Mouse (Mus musculus): ENCODE measurements around the gene Lrrk1. TPM values are rescaled to one million over a fixed set of nuclear protein-coding genes. Genes with fewer than 3 reads are reported as not detected.
A peak's percentile ranks its signal among the peaks of the same experiment; 100 is the strongest.

Lrrk1 gene
- total RNA-seq, 2 experiments from 2014 or later, result 3.8 to 4.9 TPM

DNA sequence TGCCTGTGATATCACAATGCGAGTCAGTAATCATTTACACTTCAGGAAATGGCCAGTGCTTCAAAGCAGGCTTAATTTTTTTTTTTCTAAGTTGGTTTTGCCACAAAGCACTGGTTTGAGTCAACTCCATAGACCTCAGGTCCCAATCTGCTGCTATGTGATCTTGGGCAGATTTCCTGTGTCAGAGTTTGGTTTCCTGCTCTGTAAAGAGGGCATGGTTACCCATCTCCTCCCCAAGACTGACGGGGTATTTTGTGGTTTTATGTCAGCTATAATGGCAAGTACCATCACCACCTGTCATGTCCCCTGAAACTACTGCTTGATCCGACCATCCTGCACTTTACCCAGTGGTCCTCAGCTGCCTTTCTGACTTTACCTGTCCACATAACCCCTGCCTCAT, 207.9 kb downstream of the Lrrk1 start:
- no peak for DNase-seq (ENCODE audit: low spot score in 2 of 2)
- intact Hi-C loops (cut with DNase I), result loop anchor here (5.0 kb wide), 1 partner anchor 68 kb away; no protein-coding TSS in a partner anchor

GRCm38 (mm10) chr7:66179711-66180110, 208.4 kb downstream of the Lrrk1 start:
- DNase-seq (ENCODE audit: low spot score in 2 of 2), result no peak
- intact Hi-C loops (cut with DNase I), result loop anchor here (5.0 kb wide), 2 partner anchors 52 to 67 kb away; no protein-coding TSS in a partner anchor

DNA sequence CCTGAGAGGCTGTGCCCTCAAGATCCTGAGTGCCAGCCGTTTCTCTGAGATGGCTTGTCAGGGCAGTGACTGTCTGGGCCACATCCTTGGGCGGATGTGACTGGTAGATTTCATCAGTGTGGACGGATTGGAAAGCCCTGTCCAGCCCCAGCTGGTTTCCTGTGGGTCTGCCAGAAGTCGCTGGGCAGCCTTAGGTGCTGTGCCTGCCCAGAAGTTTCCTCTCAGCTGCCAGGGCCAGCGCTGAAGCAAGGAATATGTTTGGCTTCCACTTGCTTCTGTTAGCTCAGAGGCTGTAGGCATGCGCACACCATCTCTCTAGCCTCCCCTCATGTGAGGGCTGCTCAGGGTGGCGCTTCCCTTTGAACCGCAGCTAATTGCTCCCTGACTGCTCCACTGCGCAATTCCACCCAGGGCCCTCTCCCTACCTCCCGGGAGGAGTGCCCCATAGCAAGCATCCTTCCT, 209.0 kb downstream of the Lrrk1 start:
- intact Hi-C loops (cut with DNase I), result loop anchor here (5.0 kb wide), 1 partner anchor 52 kb away; no protein-coding TSS in a partner anchor
- DNase-seq (ENCODE audit: low spot score in 2 of 2), result peak; percentile 48 to 68

- DNase-seq (ENCODE audit: low spot score in 2 of 2), result no peak
- intact Hi-C loops (cut with DNase I), result loop anchor here (5.0 kb wide), 1 partner anchor 51 kb away; no protein-coding TSS in a partner anchor
These were observed 210.0 kb downstream of the Lrrk1 start for GRCm38 (mm10) chr7:66178101-66178500.

DNA sequence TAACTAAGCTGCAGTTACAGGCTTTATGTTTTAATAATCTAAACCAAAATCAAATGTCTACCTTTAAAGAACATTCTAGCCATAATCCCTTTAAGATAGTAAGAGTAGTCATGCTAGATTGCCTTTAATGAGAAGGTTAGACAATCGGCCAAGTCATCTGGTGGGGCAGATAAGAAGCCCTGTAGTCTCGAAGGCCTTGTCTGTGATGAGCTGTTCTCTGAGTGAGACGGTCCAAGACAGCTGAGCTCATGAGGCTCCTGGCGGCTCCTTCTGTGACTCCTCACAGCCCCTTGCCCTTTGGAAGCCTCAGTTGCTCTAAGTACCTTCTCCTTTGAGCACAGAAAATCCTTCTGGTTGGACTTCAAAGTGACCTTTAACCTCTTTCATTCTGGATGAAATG, 211.2 kb downstream of the Lrrk1 start:
- intact Hi-C loops (cut with DNase I), result loop anchor here (5.0 kb wide), 1 partner anchor 50 kb away; no protein-coding TSS in a partner anchor
- no peak for DNase-seq (ENCODE audit: low spot score in 2 of 2)

Small RNA genes within 50 kb of the gene (microRNA-seq; reads per million reads assigned to microRNA genes)
- gene Mir7057, result 0 reads per million in 2 experiments

Other genes starting within 250 kb of the Lrrk1 start
- gene Gm10974, start 22.4 kb downstream of the Lrrk1 start, total RNA-seq (2021), result not detected
- gene Aldh1a3, start 39.2 kb upstream of the Lrrk1 start, total RNA-seq (2021), result 1 to 10 TPM; 1.5 to 2.8 TPM